Comparison of ENCODE assay signal across 13 mouse cellular contexts in the genomic region with DNA sequence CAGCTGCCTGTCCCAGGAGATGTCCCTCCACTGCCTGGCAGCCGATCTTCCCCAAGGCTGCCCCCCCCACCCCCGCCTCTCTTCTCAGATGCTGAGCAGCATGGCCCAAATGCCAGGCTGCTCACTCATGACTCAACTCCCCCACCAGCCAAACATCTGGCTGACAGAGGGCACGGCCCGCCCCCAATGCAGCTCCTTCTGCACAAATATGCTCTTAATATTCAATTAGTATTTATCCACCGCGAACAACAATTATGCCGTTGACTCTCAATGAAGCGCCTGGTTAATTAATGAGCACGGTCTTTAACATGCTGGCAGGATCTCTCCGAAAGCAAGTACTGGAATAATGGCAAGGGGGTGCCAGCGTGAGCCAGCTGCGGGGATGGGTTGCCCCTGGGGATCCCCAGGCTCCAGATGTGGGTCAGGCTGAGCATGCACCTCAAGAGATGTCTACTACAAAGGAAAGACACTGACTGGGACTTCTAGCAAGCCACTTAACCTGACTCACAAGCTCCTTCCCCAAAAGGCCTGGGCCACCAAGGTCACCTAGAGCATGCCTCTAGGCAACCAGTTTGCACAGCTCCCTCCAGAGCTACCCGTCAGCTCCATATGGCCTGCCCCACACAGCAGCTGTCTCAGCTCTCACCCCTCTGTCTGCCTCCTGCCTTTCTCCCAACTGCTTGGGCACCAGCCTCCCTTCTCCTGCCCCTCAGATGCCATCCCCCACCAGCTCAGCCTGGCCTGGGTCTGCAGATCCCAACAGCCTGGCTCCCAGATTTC.
DNase-seq lines count a peak whose midpoint lies in the region; ATAC-seq and TF ChIP-seq lines count a peak whose summit lies in the region.
"Had no signal": no experiment of that assay in that cellular context is flagged by ENCODE, and none has a peak within 500 bp of the region (broad histone marks: within the 10 kb centered on the region; RNA-seq: fewer than 3 reads in every experiment).

No protein-coding gene starts in this region.

- 68% methylated on average over 13 of the region's 13 CpGs for WGBS in forebrain, embryonic 11.5 days
- 28% methylated on average over 13 of the region's 13 CpGs for WGBS in hindbrain, embryonic 16.5 days
- WGBS in kidney, adult 2 months = 81% methylated on average over 13 of the region's 13 CpGs

- no peaks in the 10 kb centered on the region for H3K9me3 ChIP-seq in forebrain, embryonic 11.5 days (ENCODE audit: control insufficient read depth, low read length)
- H3K9me3 ChIP-seq in hindbrain, embryonic 16.5 days (ENCODE audit: control insufficient read depth, low read length) = no peaks in the 10 kb centered on the region
- H3K9me3 ChIP-seq: limb, embryonic 12.5 days had no signal

- TF ChIP-seq CTCF in kidney, adult 2 months (conservative IDR thresholded peaks at IDR 0.05; ENCODE audit: insufficient read depth, insufficient read length, low read depth, low read length) = no peak

- H3K36me3 ChIP-seq in forebrain, embryonic 11.5 days (ENCODE audit: control insufficient read depth, insufficient read depth, low read length) = no peaks in the 10 kb centered on the region
- H3K36me3 ChIP-seq in hindbrain, embryonic 16.5 days (ENCODE audit: control insufficient read depth, insufficient read depth, low read length) = no peaks in the 10 kb centered on the region
- H3K36me3 ChIP-seq in kidney, adult 2 months (ENCODE audit: control insufficient read depth, insufficient read depth, low read length) = no peaks in the 10 kb centered on the region
- H3K36me3 ChIP-seq: limb, embryonic 12.5 days had no signal

- no peak overlapping the region for H3K4me3 ChIP-seq in forebrain, embryonic 11.5 days (ENCODE audit: low read depth, low read length)
- H3K4me3 ChIP-seq in hindbrain, embryonic 16.5 days (ENCODE audit: low read length) = no peak overlapping the region
- H3K4me3 ChIP-seq in kidney, adult 2 months (ENCODE audit: insufficient read depth, low read depth, low read length) = no peak overlapping the region
- H3K4me3 ChIP-seq: limb, embryonic 12.5 days had no signal

- no peak overlapping the region for H3K9ac ChIP-seq in forebrain, embryonic 11.5 days (ENCODE audit: low read length)
- no peak overlapping the region for H3K9ac ChIP-seq in hindbrain, embryonic 16.5 days (ENCODE audit: low read depth, low read length)
- H3K9ac ChIP-seq: limb, embryonic 12.5 days had no signal

- no peak for TF ChIP-seq POLR2A in kidney, adult 2 months (IDR thresholded peaks at IDR 0.05; ENCODE audit: low read depth, low read length)

- no peaks in the 10 kb centered on the region for H3K27me3 ChIP-seq in forebrain, embryonic 11.5 days (ENCODE audit: control insufficient read depth, insufficient read depth, low read length)
- H3K27me3 ChIP-seq in hindbrain, embryonic 16.5 days (replicated peaks; ENCODE audit: control insufficient read depth, insufficient read depth, low read length) = no peaks in the 10 kb centered on the region
- H3K27me3 ChIP-seq in kidney, adult 2 months (replicated peaks; ENCODE audit: control insufficient read depth, insufficient read depth, low read length) = no peaks in the 10 kb centered on the region
- H3K27me3 ChIP-seq: limb, embryonic 12.5 days had no signal

- H3K4me2 ChIP-seq in forebrain, embryonic 11.5 days (ENCODE audit: low read depth, low read length, severe bottlenecking) = no peak overlapping the region
- H3K4me2 ChIP-seq in hindbrain, embryonic 16.5 days (ENCODE audit: low read length) = no peak overlapping the region
- H3K4me2 ChIP-seq: limb, embryonic 12.5 days had no signal

- H3K27ac ChIP-seq in forebrain, embryonic 11.5 days (ENCODE audit: low read depth, low read length) = no peak overlapping the region
- no peak overlapping the region; the same call in 1 of the 2 replicates for H3K27ac ChIP-seq in hindbrain, embryonic 16.5 days (ENCODE audit: low read depth, low read length)
- H3K27ac ChIP-seq in kidney, adult 2 months (ENCODE audit: insufficient read depth, low read depth, low read length) = no peak overlapping the region
- H3K27ac ChIP-seq: limb, embryonic 12.5 days had no signal

- ATAC-seq in forebrain, embryonic 11.5 days (replicated peaks; ENCODE audit: low FRiP score) = peak; percentile 27; the same call in 1 of the 2 replicates
- ATAC-seq in hindbrain, embryonic 16.5 days = 0 out of 2 replicates have a peak, but pooled peaks have one; percentile 40
- no peak for ATAC-seq in erythroid progenitor cell, adult 5-6 weeks (replicated peaks; ENCODE audit: low FRiP score, poor library complexity, severe bottlenecking)
- ATAC-seq: activated CD4-positive, CD25-positive, alpha-beta regulatory T cell, adult 4 months had no signal

- peaks cover 3% of the 10 kb centered on the region; the same call in 1 of the 2 replicates for H3K4me1 ChIP-seq in forebrain, embryonic 11.5 days (replicated peaks; ENCODE audit: control insufficient read depth, insufficient read depth, low read length)
- H3K4me1 ChIP-seq in hindbrain, embryonic 16.5 days (ENCODE audit: control insufficient read depth, insufficient read depth, low read depth, low read length) = peaks cover 15% of the 10 kb centered on the region
- no peaks in the 10 kb centered on the region for H3K4me1 ChIP-seq in kidney, adult 2 months (ENCODE audit: control insufficient read depth, insufficient read depth, low read length)

- DNase-seq in 3T3-L1 (ENCODE audit: low read depth, low spot score) = peak; percentile 20
- peak; percentile 23 for DNase-seq in Muller cell, postnatal 12 days (ENCODE audit: inconsistent ontology term)
- DNase-seq in forebrain, embryonic 11.5 days (ENCODE audit: low spot score) = no peak
- DNase-seq in kidney, adult 2 months = no peak
- no peak for DNase-seq in thymus, postnatal 10 days (ENCODE audit: low spot score in 2 of 2)
- DNase-seq in urinary bladder, adult 18-20 months (ENCODE audit: low spot score in 2 of 2) = no peak
- DNase-seq: cerebellum, adult 11 months; heart, postnatal 4 days; kidney, postnatal 10 days had no signal

Comparison
In these comparisons a context has a peak if more than half of its experiments do, and no peak if none do; other contexts are left out.
1. DNase-seq: peak in 3T3-L1 (single experiment) and Muller cell, postnatal 12 days (single experiment); none in forebrain, embryonic 11.5 days (single experiment), kidney, adult 2 months (single experiment), thymus, postnatal 10 days (0 of 2) and urinary bladder, adult 18-20 months (0 of 2).